Mouse (Mus musculus) heart, postnatal 0 days (tissue): ENCODE results near the gene B3gat1.

Experiments used
- CTCF ChIP-seq: IDR thresholded peaks from 2 replicates; pipeline ENCODE4 v1.5.1; 2016; ENCODE audit warnings: antibody characterized with exemption, control low read depth, low read depth
- EP300 ChIP-seq: IDR thresholded peaks from 2 replicates; pipeline ENCODE4 v1.6.1; 2016; ENCODE audit warnings: antibody characterized with exemption, low read depth

DNA sequence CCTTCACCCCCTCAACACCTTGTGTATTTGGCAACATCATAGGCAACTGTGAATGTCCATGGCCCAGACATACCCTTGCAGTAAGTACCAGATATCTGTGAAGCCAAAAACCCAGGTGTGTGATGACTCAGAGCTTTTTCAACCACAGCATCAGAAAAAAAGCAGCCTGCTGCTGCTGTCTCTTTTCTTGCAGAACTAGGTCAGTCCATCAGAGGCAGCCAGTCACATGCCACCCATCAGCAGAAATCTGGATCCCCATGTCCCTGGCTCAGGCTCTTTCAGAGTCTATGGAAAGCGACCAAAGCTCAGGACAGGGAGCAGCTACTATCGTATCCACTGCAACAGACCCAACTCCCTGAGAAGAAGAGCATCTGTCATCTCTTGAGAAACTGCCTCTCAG, 33.2 kb upstream of the B3gat1 start:
- TF ChIP-seq CTCF = no peak
- no peak for TF ChIP-seq EP300
